Mouse (Mus musculus) limb, embryonic 12.5 days (tissue): ENCODE data around the gene Rabgap1l. TPM values are rescaled to one million over a fixed set of nuclear protein-coding genes. Genes with fewer than 3 reads are reported as not detected.
A peak's percentile ranks its signal among the peaks of the same experiment; 100 is the strongest.

Experiments
- ATAC-seq: fragments of 200-750 bp; cut with Nextera tagmentation; 2 replicates; pipeline ENCODE4 v1.8.0; 2017; ENCODE audit warnings: low read depth, moderate TSS enrichment; ENCODE audit not compliant: insufficient number of reproducible peaks, insufficient read depth, low FRiP score, low TSS enrichment
- H3K27ac ChIP-seq: fragments of 300-500 bp; sonication (generic); 2 replicates; pipeline ENCODE4 v1.5.1; 2016; ENCODE audit warnings: mild to moderate bottlenecking, moderate library complexity
- H3K27me3 ChIP-seq: fragments of 300-500 bp; sonication (generic); 2 replicates; pipeline ENCODE4 v1.6.1; 2016; ENCODE audit warnings: mild to moderate bottlenecking, moderate library complexity
- H3K36me3 ChIP-seq: fragments of 300-500 bp; sonication (generic); 2 replicates; pipeline ENCODE4 v1.6.1; 2016; ENCODE audit warnings: mild to moderate bottlenecking, moderate library complexity
- H3K4me1 ChIP-seq: fragments of 300-500 bp; sonication (generic); replicated peaks from 2 replicates; pipeline ENCODE4 v1.6.1; 2016
- H3K4me2 ChIP-seq: fragments of 300-500 bp; sonication (generic); 2 replicates; pipeline ENCODE4 v1.6.1; 2016; ENCODE audit warnings: mild to moderate bottlenecking, moderate library complexity
- H3K4me3 ChIP-seq: fragments of 300-500 bp; sonication (generic); replicated peaks from 2 replicates; pipeline ENCODE4 v1.5.1; 2016; ENCODE audit warnings: mild to moderate bottlenecking
- H3K9ac ChIP-seq: fragments of 300-500 bp; sonication (generic); replicated peaks from 2 replicates; pipeline ENCODE4 v1.6.1; 2016; ENCODE audit warnings: mild to moderate bottlenecking, moderate library complexity
- H3K9me3 ChIP-seq: fragments of 300-500 bp; sonication (generic); 2 replicates; pipeline ENCODE4 v1.6.1; 2016; ENCODE audit warnings: mild to moderate bottlenecking, moderate library complexity
- WGBS: fragments of 180-500 bp; shearing (Covaris S2); methylation state at CpG from one replicate; pipeline ENCODE4 v1.1.7; 2016; 5-methylcytosine and 5-hydroxymethylcytosine counted together
- polyA plus RNA-seq: library from polyadenylated mRNA; unstranded; fragments of >200 nt; fragmentation: Nextera tagmentation; extraction: Ambion mirVana; gene quantifications from 2 replicates; pipeline ENCODE4 v1.2.1, GENCODE M21; 2016

Rabgap1l gene
- polyA plus RNA-seq, 1 experiment from 2014 or later = 17.3 TPM

DNA sequence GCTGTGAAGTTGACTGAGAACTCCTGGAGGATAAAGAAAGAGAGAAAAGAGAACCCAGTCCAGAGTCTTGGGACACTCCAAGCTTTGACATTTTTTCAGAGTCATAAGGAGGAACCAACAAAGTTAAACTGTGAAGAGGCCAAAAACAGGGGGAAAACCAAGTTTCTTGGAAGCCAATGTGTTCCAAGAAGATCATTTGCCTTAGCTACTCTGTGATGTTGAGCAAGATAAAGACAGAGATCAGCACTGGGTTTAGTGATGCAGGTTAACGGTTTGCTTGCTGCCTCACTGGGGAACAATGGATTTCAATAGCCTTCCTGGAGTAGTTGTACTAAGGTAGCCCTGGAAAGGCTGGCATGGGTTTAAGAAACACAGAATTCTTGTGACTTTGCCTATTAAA is 18.9 kb upstream of the Rabgap1l start:
- no peak for ATAC-seq
- Histone ChIP-seq H3K4me3 (no peak overlapping the region), H3K27me3 (no peaks in the 10 kb centered on the region), H3K4me2 (no peak overlapping the region), H3K36me3 (no peaks in the 10 kb centered on the region), H3K27ac (no peak overlapping the region), H3K9me3 (no peaks in the 10 kb centered on the region), H3K9ac (no peak overlapping the region), H3K4me1 (no peaks in the 10 kb centered on the region)
- WGBS = 96% methylated on average over 1 of the region's 1 CpGs

- Histone ChIP-seq H3K9ac (no peak overlapping the region), H3K4me2 (no peak overlapping the region), H3K4me1 (no peaks in the 10 kb centered on the region), H3K27ac (no peak overlapping the region), H3K4me3 (no peak overlapping the region), H3K9me3 (no peaks in the 10 kb centered on the region), H3K27me3 (no peaks in the 10 kb centered on the region), H3K36me3 (no peaks in the 10 kb centered on the region)
- 43% methylated on average over 2 of the region's 2 CpGs for WGBS
- no peak for ATAC-seq
These were observed 12.3 kb upstream of the Rabgap1l start for GRCm38 (mm10) chr1:160805268-160805667.

DNA sequence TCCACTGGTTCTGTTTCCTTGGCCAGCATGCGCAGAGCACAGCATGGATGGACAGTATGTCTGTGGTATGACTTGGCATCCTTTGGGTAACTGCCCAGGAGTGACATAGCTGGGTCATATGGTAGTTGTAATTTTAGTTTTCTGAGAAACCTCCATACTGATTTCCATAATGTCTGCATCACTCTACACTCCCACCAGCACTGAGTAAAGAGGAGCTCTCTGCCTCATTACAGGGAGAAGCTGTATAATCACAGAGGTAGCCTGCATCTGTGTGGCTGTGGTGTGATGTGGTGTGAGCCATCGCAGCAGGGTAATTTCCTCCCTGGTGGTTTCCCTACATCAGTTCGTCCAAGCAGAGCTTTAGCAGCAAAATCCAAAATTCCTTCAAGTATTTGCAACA is 7.0 kb upstream of the Rabgap1l start:
- 73% methylated on average over 3 of the region's 3 CpGs for WGBS

GRCm38 (mm10) chr1:160795016-160795415 is 2.0 kb upstream of the Rabgap1l start:
- WGBS = 72% methylated on average over 2 of the region's 2 CpGs
- peaks cover 10% of the 10 kb centered on the region; the same call in 1 of the 2 replicates for H3K4me1 ChIP-seq

More for the DNA sequence above, 7.0 kb upstream of the Rabgap1l start:
- H3K9ac ChIP-seq = no peak overlapping the region
- no peak overlapping the region for H3K27ac ChIP-seq
- H3K9me3 ChIP-seq = no peaks in the 10 kb centered on the region; the same call in 1 of the 2 replicates
- H3K4me1 ChIP-seq = no peaks in the 10 kb centered on the region
- H3K36me3 ChIP-seq = no peaks in the 10 kb centered on the region
- no peaks in the 10 kb centered on the region for H3K27me3 ChIP-seq
- no peak for ATAC-seq
- H3K4me2 ChIP-seq = no peak overlapping the region
- H3K4me3 ChIP-seq = no peak overlapping the region

DNA sequence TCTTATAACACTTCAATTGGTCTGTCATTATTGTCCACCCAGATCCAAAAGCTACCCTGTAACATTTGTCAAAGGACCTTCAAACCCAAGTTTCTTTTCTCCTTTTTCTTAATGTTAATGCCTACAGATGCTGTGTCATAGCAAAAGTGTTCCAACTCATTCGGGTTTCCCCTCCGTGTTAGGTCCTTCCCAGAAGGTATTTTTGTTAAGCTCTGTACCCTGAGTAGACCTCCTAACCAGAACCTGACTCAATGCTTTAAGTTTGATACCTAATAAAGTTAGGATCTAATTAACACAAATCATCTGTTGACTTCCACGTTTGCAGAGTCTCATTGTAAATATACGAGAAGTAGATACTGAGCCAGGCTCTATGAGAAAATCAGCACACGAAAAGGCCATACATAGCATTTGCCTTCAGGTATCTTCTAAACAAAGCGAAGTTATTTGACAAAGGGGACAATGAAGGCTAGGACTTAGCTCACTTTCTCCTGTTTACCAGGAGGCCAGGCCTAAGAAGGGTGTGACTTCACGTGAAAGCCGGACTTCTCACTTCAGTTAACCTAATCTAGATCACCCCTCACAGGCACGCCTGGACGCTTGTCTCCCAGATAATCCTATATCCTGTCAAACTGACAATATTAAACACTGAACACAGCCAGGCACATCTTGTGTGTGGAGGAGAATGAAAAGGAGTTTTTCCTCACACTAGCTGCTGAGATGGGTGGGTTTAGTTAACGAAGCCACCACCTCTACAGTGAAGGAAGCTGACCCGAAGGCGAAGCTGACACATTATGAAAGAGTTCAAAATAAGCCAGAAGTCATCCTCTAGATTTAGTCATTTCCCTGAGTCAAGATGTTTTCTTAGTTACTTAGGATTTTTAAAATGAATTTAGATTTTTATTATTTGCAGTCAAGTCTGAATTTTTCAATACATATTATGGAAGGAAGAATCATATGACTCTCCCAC is 1.1 kb upstream of the Rabgap1l start:
- H3K27ac ChIP-seq = no peak overlapping the region
- no peak overlapping the region for H3K4me2 ChIP-seq
- 79% methylated on average over 13 of the region's 13 CpGs for WGBS
- H3K4me1 ChIP-seq = peaks cover 10% of the 10 kb centered on the region; the same call in 1 of the 2 replicates
- H3K4me3 ChIP-seq = no peak overlapping the region
- H3K9me3 ChIP-seq = no peaks in the 10 kb centered on the region; the same call in 1 of the 2 replicates
- ATAC-seq = no peak
- no peaks in the 10 kb centered on the region for H3K27me3 ChIP-seq
- H3K36me3 ChIP-seq = no peaks in the 10 kb centered on the region
- no peak overlapping the region for H3K9ac ChIP-seq

More at GRCm38 (mm10) chr1:160795016-160795415, 2.0 kb upstream of the Rabgap1l start:
- Histone ChIP-seq H3K4me2 (no peak overlapping the region), H3K27ac (no peak overlapping the region), H3K4me3 (no peak overlapping the region), H3K9ac (no peak overlapping the region), H3K9me3 (no peaks in the 10 kb centered on the region; the same call in 1 of the 2 replicates), H3K36me3 (no peaks in the 10 kb centered on the region), H3K27me3 (no peaks in the 10 kb centered on the region)
- no peak for ATAC-seq

- ATAC-seq = peak; percentile 80
- H3K9me3 ChIP-seq = no peaks in the 10 kb centered on the region
- peak overlapping the region; percentile 89 for H3K4me3 ChIP-seq
- H3K27me3 ChIP-seq = no peaks in the 10 kb centered on the region
- no peaks in the 10 kb centered on the region for H3K36me3 ChIP-seq
- WGBS = 0% methylated on average over 48 of the region's 51 CpGs
- H3K27ac ChIP-seq = peak overlapping the region; percentile 80
- peak overlapping the region; percentile 91 for H3K9ac ChIP-seq
- peaks cover 10% of the 10 kb centered on the region; the same call in 1 of the 2 replicates for H3K4me1 ChIP-seq
- peak overlapping the region; percentile 96 for H3K4me2 ChIP-seq
These were observed 790 bp downstream of the Rabgap1l start for GRCm38 (mm10) chr1:160792156-160792685.

DNA sequence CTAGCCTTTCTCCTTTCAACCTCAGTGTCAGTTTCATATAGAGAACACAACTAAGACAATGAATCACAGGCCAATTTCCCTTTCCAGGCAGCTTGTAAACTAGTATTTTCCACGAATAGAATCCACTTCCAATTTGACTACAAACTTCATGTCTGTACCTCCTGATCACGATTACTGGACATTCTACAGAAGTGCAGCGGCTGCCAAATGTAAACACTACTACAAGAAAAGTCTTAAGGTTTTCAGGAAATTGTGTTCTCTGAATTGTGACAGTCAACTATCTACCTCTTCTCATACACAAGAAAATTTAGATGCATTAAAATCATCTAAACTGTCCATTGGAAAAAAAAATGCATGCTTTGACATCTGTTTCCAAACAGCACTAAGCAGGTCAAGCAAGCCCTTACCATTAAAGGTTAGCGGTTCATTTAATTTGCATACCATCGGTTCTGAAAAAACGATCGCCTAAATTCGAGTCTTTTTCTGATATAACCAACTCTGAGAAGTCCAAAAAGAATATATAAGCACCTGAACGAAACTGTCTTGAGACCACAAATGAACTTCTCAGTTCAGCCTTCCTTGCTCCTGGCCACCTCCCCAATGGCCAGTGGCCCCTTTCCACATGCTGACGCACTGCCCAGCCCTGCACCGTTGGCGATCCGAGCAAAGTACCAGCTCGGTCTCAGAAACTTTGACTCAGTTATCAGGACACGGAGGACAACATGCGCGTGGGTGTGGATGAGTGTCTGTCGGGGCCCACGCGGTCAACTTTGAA is 1.4 kb downstream of the Rabgap1l start:
- peak overlapping the region; percentile 96 for H3K4me2 ChIP-seq
- 8% methylated on average over 20 of the region's 20 CpGs for WGBS
- H3K4me3 ChIP-seq = peak overlapping the region; percentile 89
- H3K9me3 ChIP-seq = no peaks in the 10 kb centered on the region
- H3K4me1 ChIP-seq = peaks cover 10% of the 10 kb centered on the region; the same call in 1 of the 2 replicates
- no peak overlapping the region for H3K27ac ChIP-seq
- H3K9ac ChIP-seq = peak overlapping the region; percentile 91
- no peaks in the 10 kb centered on the region for H3K36me3 ChIP-seq
- H3K27me3 ChIP-seq = no peaks in the 10 kb centered on the region
- ATAC-seq = peak; percentile 33; the same call in 1 of the 2 replicates

DNA sequence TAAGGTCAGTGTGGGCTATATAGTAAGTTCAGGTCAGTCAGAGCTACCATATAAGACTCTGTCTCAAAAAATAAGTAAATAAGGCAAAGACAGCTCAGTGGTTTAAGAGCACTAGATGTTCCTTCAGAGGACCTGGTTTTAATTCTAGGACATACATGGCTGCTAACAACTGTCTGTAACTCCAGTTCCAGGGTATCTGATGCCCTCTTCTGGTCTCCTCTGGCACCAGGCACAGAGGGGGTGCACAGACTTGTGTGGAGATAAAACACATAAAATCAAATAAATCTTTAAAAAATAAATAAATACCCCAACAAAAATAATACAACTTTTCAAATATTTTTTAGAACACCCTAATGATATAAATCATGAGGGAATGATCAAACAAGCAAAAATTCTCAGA is 2.4 kb downstream of the Rabgap1l start:
- no peak for ATAC-seq
- Histone ChIP-seq H3K9me3 (no peaks in the 10 kb centered on the region), H3K27me3 (no peaks in the 10 kb centered on the region), H3K9ac (no peak overlapping the region), H3K27ac (no peak overlapping the region), H3K4me2 (no peak overlapping the region), H3K4me1 (peaks cover 10% of the 10 kb centered on the region; the same call in 1 of the 2 replicates), H3K36me3 (no peaks in the 10 kb centered on the region), H3K4me3 (no peak overlapping the region)

DNA sequence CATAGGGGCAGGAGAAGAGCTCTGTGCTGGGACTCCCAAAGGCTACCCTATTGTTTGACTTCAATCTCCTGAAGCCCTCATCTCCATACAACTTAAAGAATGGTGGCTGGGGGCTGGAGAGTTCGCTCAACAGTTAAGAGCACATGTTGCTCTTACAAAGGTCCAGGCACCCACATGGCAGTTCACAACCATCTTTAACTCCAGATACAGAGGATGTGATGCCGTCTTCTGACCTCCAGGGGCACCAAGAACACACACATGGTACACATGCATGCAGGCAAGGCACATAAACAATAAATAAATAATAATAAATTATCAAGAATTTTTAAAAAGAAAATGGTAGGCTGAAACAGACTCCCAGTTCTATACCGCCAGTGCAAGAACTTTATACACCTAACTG is 3.1 kb downstream of the Rabgap1l start:
- Histone ChIP-seq H3K4me3 (no peak overlapping the region), H3K4me1 (peaks cover 10% of the 10 kb centered on the region; the same call in 1 of the 2 replicates), H3K4me2 (no peak overlapping the region), H3K36me3 (no peaks in the 10 kb centered on the region), H3K9ac (no peak overlapping the region), H3K27ac (no peak overlapping the region), H3K27me3 (no peaks in the 10 kb centered on the region), H3K9me3 (no peaks in the 10 kb centered on the region)
- WGBS = 79% methylated on average over 3 of the region's 3 CpGs
- ATAC-seq = no peak

GRCm38 (mm10) chr1:160787926-160788325 is 5.1 kb downstream of the Rabgap1l start:
- Histone ChIP-seq H3K4me1 (peaks cover 10% of the 10 kb centered on the region; the same call in 1 of the 2 replicates), H3K4me2 (no peak overlapping the region), H3K9me3 (no peaks in the 10 kb centered on the region), H3K27ac (no peak overlapping the region), H3K4me3 (no peak overlapping the region), H3K36me3 (no peaks in the 10 kb centered on the region), H3K27me3 (no peaks in the 10 kb centered on the region), H3K9ac (no peak overlapping the region)
- ATAC-seq = no peak
- WGBS = 40% methylated on average over 1 of the region's 1 CpGs

- Histone ChIP-seq H3K4me2 (no peak overlapping the region), H3K36me3 (no peaks in the 10 kb centered on the region), H3K27ac (no peak overlapping the region), H3K4me1 (peaks cover 10% of the 10 kb centered on the region; the same call in 1 of the 2 replicates), H3K9ac (no peak overlapping the region), H3K27me3 (no peaks in the 10 kb centered on the region), H3K4me3 (no peak overlapping the region), H3K9me3 (no peaks in the 10 kb centered on the region)
- 88% methylated on average over 3 of the region's 3 CpGs for WGBS
- no peak for ATAC-seq
These were observed 5.8 kb downstream of the Rabgap1l start for GRCm38 (mm10) chr1:160787164-160787563.
